Comparison of ENCODE assay signal across 8 mouse cellular contexts in genomic region chr3:37934905-37935708, GRCm38 (mm10).
DNase-seq lines count a peak whose midpoint lies in the region; ATAC-seq and TF ChIP-seq lines count a peak whose summit lies in the region.

No protein-coding gene starts in this region.

- no peaks in the 10 kb centered on the region for H3K9me3 ChIP-seq in CH12.LX (replicated peaks; ENCODE audit: low read length)
- no peaks in the 10 kb centered on the region for H3K9me3 ChIP-seq in stomach, embryonic 14.5 days (ENCODE audit: control insufficient read depth, low read depth, low read length)

- no peak for TF ChIP-seq CTCF in CH12.LX (conservative IDR thresholded peaks at IDR 0.05 in 1 of 2, IDR thresholded peaks at IDR 0.05 in 1 of 2; ENCODE audit: low read depth in 2 of 2, low read length in 2 of 2)

- no peak for TF ChIP-seq POLR2A in CH12.LX (IDR thresholded peaks at IDR 0.05; ENCODE audit: low read depth, low read length)

- H3K79me2 ChIP-seq in CH12.LX (replicated peaks; ENCODE audit: control insufficient read depth, extremely low read depth, insufficient read depth, poor library complexity, severe bottlenecking) = no peaks in the 10 kb centered on the region

- in situ Hi-C loops in CH12.LX (cut with MboI; ENCODE audit: low pct_ligation_motif_present, low pct_unique_long_range_greater_than_20kb, low sequenced_read_pairs) = no loop called here

- no peaks in the 10 kb centered on the region for H3K4me1 ChIP-seq in CH12.LX (ENCODE audit: control insufficient read depth in 1 of 2, insufficient read depth in 2 of 2)
- H3K4me1 ChIP-seq in stomach, embryonic 14.5 days (ENCODE audit: control insufficient read depth, insufficient read depth, low read length) = peaks cover 32% of the 10 kb centered on the region

- no peaks in the 10 kb centered on the region for H3K36me3 ChIP-seq in CH12.LX (replicated peaks in 1 of 2; ENCODE audit: control insufficient read depth in 1 of 2, insufficient read depth in 1 of 2, low read length in 1 of 2)
- no peaks in the 10 kb centered on the region for H3K36me3 ChIP-seq in stomach, embryonic 14.5 days (ENCODE audit: control insufficient read depth, insufficient read depth, low read length)

- no peak for TF ChIP-seq RAD21 in CH12.LX (IDR thresholded peaks at IDR 0.05; ENCODE audit: low read depth, low read length)

- peak overlapping the region; percentile 15 for H3K4me2 ChIP-seq in CH12.LX (ENCODE audit: insufficient read depth, low read depth, poor library complexity, severe bottlenecking)
- no peak overlapping the region for H3K4me2 ChIP-seq in stomach, embryonic 14.5 days (replicated peaks; ENCODE audit: low read depth, low read length)

- ATAC-seq in stomach, embryonic 14.5 days (ENCODE audit: insufficient number of reproducible peaks, insufficient read depth, low FRiP score, low read depth) = no peak

- DNase-seq in cerebellum, postnatal 10 days = peak; percentile 21 to 29
- no peak for DNase-seq in cerebellum, adult 8-10 months
- DNase-seq in CH12.LX (ENCODE audit: extremely low read depth) = no peak
- DNase-seq in heart, adult 9 months (ENCODE audit: low spot score in 2 of 2) = peak; percentile 57 to 72
- DNase-seq in kidney, postnatal 14 days = peak; percentile 80
- DNase-seq in cerebellum, postnatal 25 days = no peak
- DNase-seq in spleen, adult 12 weeks (ENCODE audit: low spot score) = no peak

- no peak overlapping the region for H3K4me3 ChIP-seq in CH12.LX (replicated peaks in 1 of 3; ENCODE audit: low read depth in 2 of 3, low read length in 2 of 3, poor library complexity in 1 of 3)
- no peak overlapping the region for H3K4me3 ChIP-seq in stomach, embryonic 14.5 days (ENCODE audit: low read depth, low read length)

- dilution Hi-C loops in CH12.LX (cut with MboI; ENCODE audit: extremely low pct_ligation_motif_present, extremely low pct_unique_long_range_greater_than_20kb, low sequenced_read_pairs) = no loop called here

- no peaks in the 10 kb centered on the region for H3K27me3 ChIP-seq in CH12.LX (replicated peaks)
- H3K27me3 ChIP-seq in stomach, embryonic 14.5 days (ENCODE audit: control insufficient read depth, insufficient read depth, low read length) = no peaks in the 10 kb centered on the region

- 18% methylated on average over 10 of the region's 10 CpGs for WGBS in stomach, embryonic 14.5 days

- no peak overlapping the region for H3K27ac ChIP-seq in CH12.LX (ENCODE audit: insufficient read depth, low read depth)
- peak overlapping the region; percentile 75 for H3K27ac ChIP-seq in stomach, embryonic 14.5 days (ENCODE audit: low read length)

- no peak overlapping the region for H3K9ac ChIP-seq in CH12.LX (ENCODE audit: insufficient read depth, low read depth)
- H3K9ac ChIP-seq in stomach, embryonic 14.5 days (replicated peaks; ENCODE audit: low read depth, low read length) = no peak overlapping the region

- no peak for TF ChIP-seq EP300 in CH12.LX (IDR thresholded peaks at IDR 0.05; ENCODE audit: low read length)

TF ChIP-seq in CH12.LX, 34 proteins besides CTCF, POLR2A, EP300 and RAD21:
- TF ChIP-seq MXI1 (IDR thresholded peaks at IDR 0.05; ENCODE audit: low read depth, low read length) (no peak), ELF1 (IDR thresholded peaks at IDR 0.05; ENCODE audit: low read depth, low read length) (no peak), KAT2A (IDR thresholded peaks at IDR 0.05; ENCODE audit: insufficient replicate concordance, low read length) (no peak), HCFC1 (IDR thresholded peaks at IDR 0.05; ENCODE audit: low read depth, low read length) (no peak), MAZ (IDR thresholded peaks at IDR 0.05; ENCODE audit: low read depth, low read length) (no peak), E2F4 (IDR thresholded peaks at IDR 0.05; ENCODE audit: insufficient replicate concordance, low read depth, low read length) (no peak), SIN3A (IDR thresholded peaks at IDR 0.05; ENCODE audit: low read length) (no peak), POLR2AphosphoS2 (IDR thresholded peaks at IDR 0.05; ENCODE audit: low read depth, low read length) (no peak), CHD1 (IDR thresholded peaks at IDR 0.05; ENCODE audit: low read depth, low read length) (no peak), NELFE (IDR thresholded peaks at IDR 0.05; ENCODE audit: low read depth, low read length) (no peak), IRF4 (IDR thresholded peaks at IDR 0.05; ENCODE audit: low read depth, low read length) (no peak), USF2 (conservative IDR thresholded peaks at IDR 0.05; ENCODE audit: low read depth, low read length) (no peak), SMC3 (IDR thresholded peaks at IDR 0.05; ENCODE audit: low read depth, low read length) (no peak), GABPA (IDR thresholded peaks at IDR 0.05; ENCODE audit: insufficient replicate concordance, low read depth, low read length) (no peak), JUN (IDR thresholded peaks at IDR 0.05; ENCODE audit: insufficient read depth, low read depth, low read length) (no peak), JUND (conservative IDR thresholded peaks at IDR 0.05; ENCODE audit: low read depth, low read length) (no peak), MEF2A (IDR thresholded peaks at IDR 0.05; ENCODE audit: borderline replicate concordance, low read depth, low read length) (no peak), ZNF384 (IDR thresholded peaks at IDR 0.05; ENCODE audit: low read depth, low read length) (no peak), ZMIZ1 (IDR thresholded peaks at IDR 0.05; ENCODE audit: low read depth, low read length) (no peak)

Comparison
In these comparisons a context has a peak if more than half of its experiments do, and no peak if none do; other contexts are left out.
1. DNase-seq: peak in cerebellum, postnatal 10 days (2 of 2), heart, adult 9 months (2 of 2) and kidney, postnatal 14 days (single experiment); none in cerebellum, adult 8-10 months (single experiment), CH12.LX (single experiment), cerebellum, postnatal 25 days (0 of 2) and spleen, adult 12 weeks (single experiment).